Mouse (Mus musculus) liver, adult 2 months (tissue): ENCODE measurements around the gene Gm732. TPM values are rescaled to one million over a fixed set of nuclear protein-coding genes. Genes with fewer than 3 reads are reported as not detected.

Source experiments
- DNase-seq: peaks from one replicate; pipeline ENCODE4 v3.0.0-alpha.2; 2011; ENCODE audit warnings: low read depth, low spot score; ENCODE audit errors: extremely low read depth
- H3K27ac ChIP-seq: fragments of 200-500 bp; replicated peaks from 2 replicates; pipeline ENCODE4 v1.5.1; 2012; ENCODE audit warnings: low read depth, mild to moderate bottlenecking, control low read depth, inconsistent platforms, low read length; ENCODE audit not compliant: insufficient read depth
- H3K27me3 ChIP-seq: fragments of 200-500 bp; 2 replicates; pipeline ENCODE4 v1.6.1; 2012; ENCODE audit warnings: mild to moderate bottlenecking, moderate library complexity, low read length, inconsistent platforms; ENCODE audit not compliant: control insufficient read depth, insufficient read depth
- H3K36me3 ChIP-seq: fragments of 200-500 bp; 2 replicates; pipeline ENCODE4 v1.6.1; 2012; ENCODE audit warnings: low read length, inconsistent platforms; ENCODE audit not compliant: control insufficient read depth, insufficient read depth
- H3K4me1 ChIP-seq: fragments of 200-500 bp; 2 replicates; pipeline ENCODE4 v1.6.1; 2011; ENCODE audit warnings: low read length; ENCODE audit not compliant: control insufficient read depth, insufficient read depth
- H3K4me3 ChIP-seq: fragments of 200-500 bp; 2 replicates; pipeline ENCODE4 v1.5.1; 2011; ENCODE audit warnings: low read depth, mild to moderate bottlenecking, control low read depth, low read length, moderate library complexity; ENCODE audit not compliant: insufficient read depth
- H3K79me2 ChIP-seq: fragments of 200-500 bp; 2 replicates; pipeline ENCODE4 v1.6.1; 2012; ENCODE audit warnings: inconsistent platforms, mild to moderate bottlenecking, low read length, moderate library complexity; ENCODE audit not compliant: control insufficient read depth, insufficient read depth
- H3K9ac ChIP-seq: fragments of 200-500 bp; 2 replicates; pipeline ENCODE4 v1.6.1; 2012; ENCODE audit warnings: low read depth, mild to moderate bottlenecking, control low read depth, inconsistent platforms, low read length
- CTCF ChIP-seq: fragments of 200-500 bp; IDR thresholded peaks from 2 replicates; pipeline ENCODE4 v1.5.1; 2011; ENCODE audit warnings: low read depth, low read length, control low read depth
- POLR2A ChIP-seq: fragments of 200-500 bp; IDR thresholded peaks from 2 replicates; pipeline ENCODE4 v1.6.1; 2011; ENCODE audit warnings: low read length, control low read depth; ENCODE audit not compliant: insufficient read depth; ENCODE audit errors: extremely low read depth
- WGBS: fragments of 180-500 bp; shearing (Covaris S2); methylation state at CpG from one replicate; pipeline ENCODE4 v1.1.7; 2018; 5-methylcytosine and 5-hydroxymethylcytosine counted together
- polyA plus RNA-seq: library from polyadenylated mRNA; depleted of rRNA; stranded (reverse); fragments of >200 nt; gene quantifications from 2 replicates; pipeline ENCODE4 v1.2.3, GENCODE M21; 2012; rRNA removed
- total RNA-seq: library from RNA; depleted of rRNA; stranded (reverse); fragments of >200 nt; gene quantifications from 2 replicates; pipeline ENCODE4 v1.2.3, GENCODE M21; 2014; rRNA removed

Gm732 gene
- total RNA-seq: not detected in 2 replicates
- polyA plus RNA-seq: not detected in 2 replicates

- no peaks in the 10 kb centered on the region for H3K4me1 ChIP-seq
- 81% methylated on average over 1 of the region's 1 CpGs for WGBS
- H3K27ac ChIP-seq: no peak within 1 kb of the TSS
- no peaks in the 10 kb centered on the region for H3K79me2 ChIP-seq
- TF ChIP-seq POLR2A (no peak), CTCF (no peak)
- no peak within 1 kb of the TSS for H3K9ac ChIP-seq
- no peak within 1 kb of the TSS for H3K4me3 ChIP-seq
- DNase-seq: no peak
- H3K36me3 ChIP-seq: no peaks in the 10 kb centered on the region
- no peaks in the 10 kb centered on the region for H3K27me3 ChIP-seq
Observed at GRCm38 (mm10) chrX:107948365-107948764, at the start of gene Gm732. Gene Gm732, minus strand, starts transcription at chrX:107948465.

Other genes with a start within 250 kb of the Gm732 start
- gene Tent5d, start 155.9 kb downstream of the Gm732 start, total RNA-seq: not detected in 2 replicates
- gene Tent5d, start 155.9 kb downstream of the Gm732 start, polyA plus RNA-seq: not detected in 2 replicates
- 11.8 and 13.4 TPM in 2 replicates for gene 2610002M06Rik, start 132.1 kb downstream of the Gm732 start, total RNA-seq
- gene 2610002M06Rik, start 132.1 kb downstream of the Gm732 start, polyA plus RNA-seq: 2.7 TPM in 2 replicates